Mouse (Mus musculus) bone marrow, adult 2 months (tissue): Measurements from ENCODE around the gene Nphs1. TPM values are rescaled to one million over a fixed set of nuclear protein-coding genes. Genes with fewer than 3 reads are reported as not detected.

Experiments used
- H3K27ac ChIP-seq: fragments of 200-500 bp; 2 replicates; pipeline ENCODE4 v1.5.1; 2012; ENCODE audit warnings: low read depth, mild to moderate bottlenecking, control low read depth, inconsistent platforms, low read length; ENCODE audit not compliant: control insufficient read depth, poor library complexity, insufficient read depth
- H3K4me1 ChIP-seq: fragments of 200-500 bp; 2 replicates; pipeline ENCODE4 v1.6.1; 2011; ENCODE audit warnings: low read length; ENCODE audit not compliant: control insufficient read depth, insufficient read depth
- H3K4me3 ChIP-seq: fragments of 200-500 bp; replicated peaks from 2 replicates; pipeline ENCODE3; 2011; ENCODE audit warnings: mild to moderate bottlenecking, low read depth, low read length, control low read depth; ENCODE audit not compliant: control insufficient read depth
- CTCF ChIP-seq: fragments of 200-500 bp; IDR thresholded peaks from 2 replicates; pipeline ENCODE4 v1.5.1; 2011; ENCODE audit warnings: low read length, control low read depth; ENCODE audit not compliant: control insufficient read depth, insufficient read depth
- POLR2A ChIP-seq: fragments of 200-500 bp; IDR thresholded peaks from 2 replicates; pipeline ENCODE4 v1.6.1; 2011; ENCODE audit warnings: low read depth, mild to moderate bottlenecking, control low read depth, low read length, borderline replicate concordance; ENCODE audit not compliant: control insufficient read depth
- WGBS: fragments of 180-500 bp; shearing (Covaris S2); methylation state at CpG from one replicate; pipeline ENCODE4 v1.1.7; 2018; 5-methylcytosine and 5-hydroxymethylcytosine counted together
- polyA plus RNA-seq: library from polyadenylated mRNA; stranded (reverse); fragments of >200 nt; gene quantifications from 2 replicates; pipeline ENCODE4 v1.2.4, GENCODE M21; 2011; ENCODE audit warnings: low replicate concordance; ENCODE audit not compliant: missing spikeins, insufficient read depth, insufficient read length

The Nphs1 gene
- polyA plus RNA-seq, 1 experiment = 1.5 TPM

GRCm38 (mm10) chr7:30533941-30534632 lies 76.0 kb downstream of the Nphs1 start:
- Histone ChIP-seq H3K4me1 (no peaks in the 10 kb centered on the region), H3K4me3 (peak overlapping the region; percentile 77), H3K27ac (no peak overlapping the region; the same call in 1 of the 2 replicates)
- no peak for TF ChIP-seq CTCF
- TF ChIP-seq POLR2A = no peak
- WGBS = 31% methylated on average over 26 of the region's 26 CpGs

GRCm38 (mm10) chr7:30534633-30535577 lies 76.8 kb downstream of the Nphs1 start, which contains the start of gene Arhgap33:
TSS of gene Arhgap33 (minus strand) at chr7:30535060.
- H3K4me1 ChIP-seq = no peaks in the 10 kb centered on the region
- H3K4me3 ChIP-seq = peak within 1 kb of the TSS; percentile 77
- H3K27ac ChIP-seq = peak within 1 kb of the TSS; percentile 73
- WGBS = under 1% methylated on average over 84 of the region's 84 CpGs
- TF ChIP-seq POLR2A (peak; percentile 73; the same call in 1 of the 2 replicates), CTCF (no peak)

Other genes starting within 250 kb of the Nphs1 start
- 41.5 and 50.8 TPM in 2 replicates for gene Polr2i, start 226.4 kb upstream of the Nphs1 start, polyA plus RNA-seq
- gene Tbcb, start 226.0 kb upstream of the Nphs1 start, polyA plus RNA-seq = 24.0 and 67.8 TPM in 2 replicates
- gene Ovol3, start 222.6 kb upstream of the Nphs1 start, polyA plus RNA-seq = not detected in 2 replicates
- not detected in 2 replicates for gene Thap8, start 178.2 kb upstream of the Nphs1 start, polyA plus RNA-seq
- gene Wdr62, start 177.9 kb upstream of the Nphs1 start, polyA plus RNA-seq = 33.7 and 45.3 TPM in 2 replicates
- gene Clip3, start 166.6 kb upstream of the Nphs1 start, polyA plus RNA-seq = 3.2 and 3.5 TPM in 2 replicates
- gene Alkbh6, start 149.6 kb upstream of the Nphs1 start, polyA plus RNA-seq = 11.7 and 23.3 TPM in 2 replicates
- 1.3 and 8.9 TPM in 2 replicates for gene Syne4, start 143.5 kb upstream of the Nphs1 start, polyA plus RNA-seq
- 0.56 TPM in 1 of 2 replicates, not detected in the other for gene E130208F15Rik, start 136.6 kb upstream of the Nphs1 start, polyA plus RNA-seq
- 6.3 and 10.1 TPM in 2 replicates for gene Sdhaf1, start 134.4 kb upstream of the Nphs1 start, polyA plus RNA-seq
- 0.45 and 0.70 TPM in 2 replicates for gene Lrfn3, start 95.5 kb upstream of the Nphs1 start, polyA plus RNA-seq
- 164 and 433 TPM in 2 replicates for gene Tyrobp, start 44.6 kb upstream of the Nphs1 start, polyA plus RNA-seq
- 47.8 and 107 TPM in 2 replicates for gene Hcst, start 38.5 kb upstream of the Nphs1 start, polyA plus RNA-seq
- gene Nfkbid, start 36.6 kb upstream of the Nphs1 start, polyA plus RNA-seq = 12.3 and 34.2 TPM in 2 replicates
- gene Aplp1, start 12.8 kb upstream of the Nphs1 start, polyA plus RNA-seq = 6.2 TPM in 1 of 2 replicates, not detected in the other
- 0.25 and 4.8 TPM in 2 replicates for gene Kirrel2, start 625 bp upstream of the Nphs1 start, polyA plus RNA-seq
- gene Prodh2, start 35.3 kb downstream of the Nphs1 start, polyA plus RNA-seq = 1.9 and 3.1 TPM in 2 replicates
- gene Arhgap33, start 76.7 kb downstream of the Nphs1 start, polyA plus RNA-seq = 45.1 and 61.6 TPM in 2 replicates
- gene Hspb6, start 93.9 kb downstream of the Nphs1 start, polyA plus RNA-seq = 13.1 and 19.0 TPM in 2 replicates
- 4.2 and 12.8 TPM in 2 replicates for gene Proser3, start 94.0 kb downstream of the Nphs1 start, polyA plus RNA-seq
- gene Lin37, start 101.5 kb downstream of the Nphs1 start, polyA plus RNA-seq = 22.2 and 47.7 TPM in 2 replicates
- 28.8 and 71.1 TPM in 2 replicates for gene U2af1l4, start 105.0 kb downstream of the Nphs1 start, polyA plus RNA-seq
- 7.6 and 11.0 TPM in 2 replicates for gene Gm49396, start 105.0 kb downstream of the Nphs1 start, polyA plus RNA-seq
- 50.7 and 98.9 TPM in 2 replicates for gene Psenen, start 105.3 kb downstream of the Nphs1 start, polyA plus RNA-seq
- 11.3 and 15.7 TPM in 2 replicates for gene Igflr1, start 107.1 kb downstream of the Nphs1 start, polyA plus RNA-seq
- gene Kmt2b, start 130.4 kb downstream of the Nphs1 start, polyA plus RNA-seq = 35.5 and 102 TPM in 2 replicates
- 3.1 TPM in 1 of 2 replicates, not detected in the other for gene Zbtb32, start 140.6 kb downstream of the Nphs1 start, polyA plus RNA-seq
- gene Upk1a, start 154.5 kb downstream of the Nphs1 start, polyA plus RNA-seq = 1.4 TPM in 1 of 2 replicates, not detected in the other
- 443 and 613 TPM in 2 replicates for gene Cox6b1, start 167.8 kb downstream of the Nphs1 start, polyA plus RNA-seq
- not detected in 2 replicates for gene Etv2, start 177.5 kb downstream of the Nphs1 start, polyA plus RNA-seq
- 24.9 and 25.2 TPM in 2 replicates for gene Rbm42, start 192.0 kb downstream of the Nphs1 start, polyA plus RNA-seq
- 19.5 and 32.1 TPM in 2 replicates for gene Haus5, start 206.7 kb downstream of the Nphs1 start, polyA plus RNA-seq
- not detected in 2 replicates for gene Pmis2, start 213.3 kb downstream of the Nphs1 start, polyA plus RNA-seq
- not detected in 2 replicates for gene 2200002J24Rik, start 240.6 kb downstream of the Nphs1 start, polyA plus RNA-seq